Mouse (Mus musculus) intestine, embryonic 15.5 days (tissue): ENCODE data around the gene Tada1. TPM values are rescaled to one million over a fixed set of nuclear protein-coding genes. Genes with fewer than 3 reads are reported as not detected.

Experiments used
- ATAC-seq: fragments of 200-750 bp; cut with Nextera tagmentation; 2 replicates; pipeline ENCODE4 v1.8.0; 2017; ENCODE audit warnings: moderate TSS enrichment, moderate library complexity
- H3K27ac ChIP-seq: fragments of 300-500 bp; sonication (generic); 2 replicates; pipeline ENCODE4 v1.5.1; 2015; ENCODE audit warnings: mild to moderate bottlenecking, inconsistent platforms
- H3K27me3 ChIP-seq: fragments of 300-500 bp; sonication (generic); replicated peaks from 2 replicates; pipeline ENCODE4 v1.6.1; 2015; ENCODE audit warnings: inconsistent platforms
- H3K36me3 ChIP-seq: fragments of 300-500 bp; sonication (generic); 2 replicates; pipeline ENCODE4 v1.6.1; 2015; ENCODE audit warnings: inconsistent platforms
- H3K4me1 ChIP-seq: fragments of 300-500 bp; sonication (generic); replicated peaks from 2 replicates; pipeline ENCODE4 v1.6.1; 2015; ENCODE audit warnings: inconsistent platforms
- H3K4me2 ChIP-seq: fragments of 300-500 bp; sonication (generic); replicated peaks from 2 replicates; pipeline ENCODE4 v1.6.1; 2015; ENCODE audit warnings: mild to moderate bottlenecking, inconsistent platforms
- H3K4me3 ChIP-seq: fragments of 300-500 bp; sonication (generic); replicated peaks from 2 replicates; pipeline ENCODE4 v1.5.1; 2015; ENCODE audit warnings: inconsistent platforms
- H3K9ac ChIP-seq: fragments of 300-500 bp; sonication (generic); 2 replicates; pipeline ENCODE4 v1.6.1; 2015; ENCODE audit warnings: inconsistent platforms
- H3K9me3 ChIP-seq: fragments of 300-500 bp; sonication (generic); 2 replicates; pipeline ENCODE4 v1.6.1; 2016; ENCODE audit warnings: inconsistent platforms
- WGBS: fragments of 180-500 bp; shearing (Covaris S2); methylation state at CpG from one replicate; pipeline ENCODE4 v1.1.7; 2015; 5-methylcytosine and 5-hydroxymethylcytosine counted together
- polyA plus RNA-seq: library from polyadenylated mRNA; unstranded; fragments of >200 nt; fragmentation: Nextera tagmentation; extraction: Ambion mirVana; gene quantifications from 2 replicates; pipeline ENCODE4 v1.2.1, GENCODE M21; 2015

Gene Tada1
- polyA plus RNA-seq, 1 experiment from 2014 or later: 41.5 TPM

DNA sequence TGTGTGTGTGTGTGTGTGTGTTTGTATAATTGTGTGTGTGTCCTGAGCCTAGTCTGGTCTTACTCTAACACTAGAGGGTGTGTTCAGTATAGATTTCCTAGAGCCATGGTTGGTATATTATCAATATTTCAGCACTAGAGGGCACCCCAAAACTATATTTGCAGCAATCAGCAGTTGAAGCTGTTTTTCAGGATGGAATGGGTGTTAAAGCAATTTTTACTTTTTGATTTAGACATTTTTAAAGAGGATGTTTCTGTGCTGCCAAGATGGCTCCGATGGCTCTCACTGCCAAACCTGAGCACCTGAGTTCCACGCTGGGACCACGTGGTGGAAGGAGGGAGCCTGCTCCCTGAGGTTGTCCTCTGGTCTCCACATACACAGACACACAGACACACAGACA lies 50.2 kb downstream of the Tada1 start:
- no peak overlapping the region for H3K4me2 ChIP-seq
- 62% methylated on average over 3 of the region's 3 CpGs for WGBS
- H3K9ac ChIP-seq: no peak overlapping the region
- H3K27me3 ChIP-seq: no peaks in the 10 kb centered on the region
- H3K36me3 ChIP-seq: no peaks in the 10 kb centered on the region
- no peaks in the 10 kb centered on the region for H3K9me3 ChIP-seq
- no peaks in the 10 kb centered on the region for H3K4me1 ChIP-seq
- H3K4me3 ChIP-seq: no peak overlapping the region
- no peak for ATAC-seq
- no peak overlapping the region for H3K27ac ChIP-seq

DNA sequence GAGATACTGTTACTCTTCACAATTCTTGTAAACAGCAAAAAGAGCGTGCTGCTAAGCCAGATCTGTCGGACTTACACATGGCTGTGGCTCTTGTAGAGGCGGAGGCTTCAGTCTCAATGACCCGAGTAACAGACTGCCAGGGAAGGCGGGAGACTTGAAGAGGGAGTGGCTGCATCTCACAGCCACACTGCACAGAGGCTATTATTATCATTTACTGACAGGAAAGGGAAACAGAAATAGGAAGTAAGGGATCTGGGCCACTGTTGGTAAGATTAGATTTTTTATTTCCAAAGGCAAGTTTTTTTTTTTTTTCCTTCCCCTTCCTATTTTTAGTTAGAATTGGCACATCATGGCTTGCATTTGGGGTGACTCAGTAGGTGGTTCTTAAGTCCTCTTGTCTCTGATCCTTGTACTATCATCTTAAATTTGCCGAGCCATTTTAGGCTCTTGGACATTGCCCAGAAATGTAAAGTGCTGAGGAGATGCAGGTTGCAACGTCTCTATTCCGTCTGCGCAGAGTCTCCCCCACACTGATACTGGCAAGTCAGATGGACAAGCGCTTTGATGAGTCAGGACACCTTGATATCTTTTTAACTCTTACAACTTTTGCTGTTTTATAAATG lies 51.0 kb downstream of the Tada1 start:
- Histone ChIP-seq H3K4me2 (no peak overlapping the region), H3K36me3 (no peaks in the 10 kb centered on the region), H3K9me3 (no peaks in the 10 kb centered on the region), H3K4me3 (no peak overlapping the region), H3K27me3 (no peaks in the 10 kb centered on the region), H3K4me1 (no peaks in the 10 kb centered on the region), H3K9ac (no peak overlapping the region), H3K27ac (no peak overlapping the region)
- 48% methylated on average over 10 of the region's 10 CpGs for WGBS
- no peak for ATAC-seq

DNA sequence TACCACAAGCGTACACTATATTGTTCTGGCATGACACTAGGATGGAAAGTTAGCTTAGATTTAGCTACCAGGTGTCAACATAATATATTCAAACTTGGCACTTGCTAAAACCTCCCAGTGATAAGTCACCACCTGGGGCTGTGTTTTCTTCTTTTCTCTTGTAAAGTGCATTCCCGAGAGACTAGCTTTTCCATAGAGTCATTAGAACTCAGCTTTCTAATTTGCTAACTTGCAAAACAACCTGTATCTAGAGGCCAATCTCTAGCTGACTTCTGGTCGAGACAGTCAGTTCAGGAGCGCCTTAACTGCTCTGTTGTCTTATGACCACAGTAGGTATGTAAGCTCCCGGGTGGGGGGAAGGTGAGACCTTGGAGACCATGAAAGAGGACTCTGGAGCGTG lies 60.5 kb downstream of the Tada1 start:
- H3K4me3 ChIP-seq: no peak overlapping the region
- no peaks in the 10 kb centered on the region for H3K27me3 ChIP-seq
- WGBS: 74% methylated on average over 6 of the region's 6 CpGs
- no peak overlapping the region for H3K4me2 ChIP-seq
- H3K27ac ChIP-seq: no peak overlapping the region
- H3K4me1 ChIP-seq: no peaks in the 10 kb centered on the region
- no peak for ATAC-seq
- no peaks in the 10 kb centered on the region for H3K9me3 ChIP-seq
- H3K36me3 ChIP-seq: no peaks in the 10 kb centered on the region
- no peak overlapping the region for H3K9ac ChIP-seq

DNA sequence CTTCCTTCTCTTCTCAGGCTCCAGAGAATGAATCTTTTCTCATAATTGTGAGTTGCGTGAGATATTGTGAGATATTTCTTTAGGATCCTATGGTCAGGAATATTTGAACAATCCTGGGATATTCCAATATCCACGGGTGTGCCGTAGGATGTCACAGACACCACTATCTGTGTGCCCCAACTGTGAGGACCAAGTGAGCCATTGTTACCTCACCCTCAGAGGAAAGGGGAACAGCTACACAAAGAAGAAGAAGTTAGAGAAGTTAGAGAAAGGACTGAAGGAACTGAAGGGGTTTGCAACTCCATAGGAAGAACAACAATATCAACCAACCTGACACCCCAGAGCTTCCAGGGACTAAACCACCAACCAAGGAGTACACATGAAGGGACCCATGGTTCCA lies 63.1 kb downstream of the Tada1 start:
- no peak for ATAC-seq
- H3K27ac ChIP-seq: no peak overlapping the region
- H3K4me2 ChIP-seq: no peak overlapping the region
- no peaks in the 10 kb centered on the region for H3K9me3 ChIP-seq
- H3K4me3 ChIP-seq: no peak overlapping the region
- no peaks in the 10 kb centered on the region for H3K27me3 ChIP-seq
- no peak overlapping the region for H3K9ac ChIP-seq
- H3K36me3 ChIP-seq: no peaks in the 10 kb centered on the region
- WGBS: 85% methylated on average over 3 of the region's 3 CpGs
- no peaks in the 10 kb centered on the region for H3K4me1 ChIP-seq

Other genes starting within 250 kb of the Tada1 start
- 59.8 and 60.2 TPM in 2 replicates for gene Gpa33, start 248.9 kb upstream of the Tada1 start, polyA plus RNA-seq
- not detected in 2 replicates for gene Mael, start 140.3 kb upstream of the Tada1 start, polyA plus RNA-seq
- gene Ildr2, start 125.0 kb upstream of the Tada1 start, polyA plus RNA-seq: 0.67 and 0.81 TPM in 2 replicates
- gene Pogk, start 30.8 kb downstream of the Tada1 start, polyA plus RNA-seq: 9.0 and 10.4 TPM in 2 replicates
- gene Gm4846, start 118.5 kb downstream of the Tada1 start, polyA plus RNA-seq: not detected in 2 replicates